ENCODE assay signal across 8 mouse cellular contexts in genomic region chr2:166805250-166806172, GRCm38 (mm10). TPM values are rescaled to one million over a fixed set of nuclear protein-coding genes. Genes with fewer than 3 reads are reported as not detected.
DNase-seq lines count a peak whose midpoint lies in the region; ATAC-seq lines count a peak whose summit lies in the region.

Gene Arfgef2, plus strand, starts transcription at chr2:166805588.

- H3K9me3 ChIP-seq in embryonic facial prominence, embryonic 11.5 days (replicated peaks; ENCODE audit: control insufficient read depth, low read length) = no peaks in the 10 kb centered on the region
- H3K9me3 ChIP-seq in midbrain, embryonic 11.5 days (ENCODE audit: control insufficient read depth, low read length) = no peaks in the 10 kb centered on the region

- whole genome bisulfite sequencing in embryonic facial prominence, embryonic 11.5 days = under 1% methylated on average over 73 of the region's 76 CpGs
- under 1% methylated on average over 51 of the region's 76 CpGs for WGBS in midbrain, embryonic 11.5 days

- peak within 1 kb of the TSS; percentile 75 for H3K4me3 ChIP-seq in embryonic facial prominence, embryonic 11.5 days (ENCODE audit: low read depth, low read length)
- H3K4me3 ChIP-seq in midbrain, embryonic 11.5 days (ENCODE audit: low read depth, low read length) = peak within 1 kb of the TSS; percentile 83

- peak within 1 kb of the TSS; percentile 41 for H3K27ac ChIP-seq in embryonic facial prominence, embryonic 11.5 days (replicated peaks; ENCODE audit: low read depth, low read length)
- H3K27ac ChIP-seq in midbrain, embryonic 11.5 days (ENCODE audit: low read depth, low read length) = peak within 1 kb of the TSS; percentile 35; the same call in 1 of the 2 replicates

- DNase-seq in adrenal gland, postnatal 14 days = peak; percentile 96
- DNase-seq in embryonic facial prominence, embryonic 11.5 days (ENCODE audit: low spot score) = peak; percentile 88
- peak; percentile 88 for DNase-seq in kidney, adult 11 months
- peak; percentile 88 for DNase-seq in left cerebral cortex, postnatal 4 days
- peak; percentile 97 for DNase-seq in midbrain, embryonic 11.5 days (ENCODE audit: low spot score, missing footprints)
- peak; percentile 84 for DNase-seq in right cerebral cortex, postnatal 4 days
- DNase-seq in yolk sac, embryonic 10.5 days (ENCODE audit: low spot score) = peak; percentile 92

- peak within 1 kb of the TSS; percentile 79 for H3K9ac ChIP-seq in embryonic facial prominence, embryonic 11.5 days (replicated peaks; ENCODE audit: low read length)
- peak within 1 kb of the TSS; percentile 80 for H3K9ac ChIP-seq in midbrain, embryonic 11.5 days (ENCODE audit: low read length)

- intact Hi-C loops in left cerebral cortex, postnatal 4 days (cut with DNase I) = no loop called here

- H3K4me2 ChIP-seq in embryonic facial prominence, embryonic 11.5 days (ENCODE audit: low read depth, low read length) = peak within 1 kb of the TSS; percentile 89
- peak within 1 kb of the TSS; percentile 92 for H3K4me2 ChIP-seq in midbrain, embryonic 11.5 days

- peak; percentile 75 for ATAC-seq in embryonic facial prominence, embryonic 11.5 days (replicated peaks; ENCODE audit: insufficient number of reproducible peaks, low FRiP score, low TSS enrichment, low read depth)
- peak; percentile 85 for ATAC-seq in granulocyte monocyte progenitor cell, adult 5-6 weeks (replicated peaks; ENCODE audit: poor library complexity, severe bottlenecking)
- peak; percentile 92 for ATAC-seq in midbrain, embryonic 11.5 days (ENCODE audit: low FRiP score)

- no peaks in the 10 kb centered on the region for H3K27me3 ChIP-seq in embryonic facial prominence, embryonic 11.5 days (ENCODE audit: control insufficient read depth, insufficient read depth, low read length)
- no peaks in the 10 kb centered on the region; the same call in 1 of the 2 replicates for H3K27me3 ChIP-seq in midbrain, embryonic 11.5 days (ENCODE audit: control insufficient read depth, insufficient read depth, low read length)

- H3K36me3 ChIP-seq in embryonic facial prominence, embryonic 11.5 days (replicated peaks; ENCODE audit: control insufficient read depth, insufficient read depth, low read depth, low read length) = no peaks in the 10 kb centered on the region
- H3K36me3 ChIP-seq in midbrain, embryonic 11.5 days (ENCODE audit: control insufficient read depth, insufficient read depth, low read length) = no peaks in the 10 kb centered on the region

- H3K4me1 ChIP-seq in embryonic facial prominence, embryonic 11.5 days (ENCODE audit: control insufficient read depth, insufficient read depth, low read length) = 0 out of 2 replicates have a peak, but pooled peaks cover 3% of the 10 kb centered on the region
- peaks cover 7% of the 10 kb centered on the region for H3K4me1 ChIP-seq in midbrain, embryonic 11.5 days (ENCODE audit: control insufficient read depth, insufficient read depth, low read length)

RNA-seq across cellular contexts. Expression of gene Arfgef2, which starts in this region (rescaled TPM):
- total RNA-seq in adrenal gland, postnatal 14 days (2021) = 49.3 and 54.7 TPM in 2 replicates
- 3.5 and 4.0 TPM in 2 replicates for polyA plus RNA-seq in embryonic facial prominence, embryonic 11.5 days (2014; fragmentation: Nextera tagmentation; extraction: Ambion mirVana)
- 14.2 and 20.5 TPM in 2 replicates for total RNA-seq in granulocyte monocyte progenitor cell, adult 5-6 weeks (2014; fragmentation: Nextera tagmentation)
- total RNA-seq in granulocyte monocyte progenitor cell, adult 5-6 weeks (2017) = 15.3 and 24.7 TPM in 2 replicates
- total RNA-seq in left cerebral cortex, postnatal 4 days (2021) = 10 to 100 TPM; 34.4 to 35.3 TPM
- 4.4 and 4.6 TPM in 2 replicates for polyA plus RNA-seq in midbrain, embryonic 11.5 days (2014; fragmentation: Nextera tagmentation; extraction: Ambion mirVana)

Comparison
In these comparisons a context has a peak if more than half of its experiments do, and no peak if none do; other contexts are left out.
1. Peak in every context shown above with its lines: DNase-seq, ATAC-seq, H3K4me3 ChIP-seq and H3K27ac ChIP-seq.